Mouse (Mus musculus): ENCODE measurements at regions not wholly inside any gene's neighbourhood (a gene's known extent, or its start where the extent isn't known, plus 50 kb on each side); places are given as distances from the start of the nearest gene placed in this dataset.
"Not testable (repeated sequence)": the region's sequence is repeated elsewhere in the genome, so short reads cannot be mapped to it uniquely, and the experiment has no call there.

DNA sequence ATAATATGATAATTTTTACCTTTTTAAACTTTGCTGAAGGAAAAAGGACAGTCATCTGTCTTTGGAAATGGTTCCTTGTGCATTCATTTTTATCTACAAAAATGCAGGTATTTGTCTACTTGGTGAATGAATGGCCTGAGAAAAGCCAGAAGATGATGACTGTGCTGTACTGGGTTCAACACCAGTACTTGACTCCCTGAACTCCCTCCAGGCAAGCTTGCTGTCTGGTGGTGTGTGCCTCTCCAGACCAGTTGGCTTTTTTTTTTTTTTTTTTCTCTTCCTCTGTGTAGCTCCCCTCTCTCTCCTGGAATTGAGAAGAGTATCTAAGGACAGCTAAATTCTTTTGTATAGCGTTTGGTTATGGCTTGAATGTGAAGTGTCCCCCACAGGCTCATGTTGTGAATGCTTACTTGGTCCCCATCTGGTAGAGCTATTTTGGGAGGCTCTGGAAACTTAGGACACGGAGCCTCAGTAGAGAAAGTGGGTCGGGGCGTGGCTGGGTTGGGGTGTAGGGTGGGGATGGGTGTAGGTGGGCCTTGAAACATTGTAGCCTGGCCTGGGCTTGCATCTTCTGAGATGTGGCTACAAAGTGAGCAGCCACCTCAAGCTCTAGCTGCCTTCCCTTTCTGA lies 432.3 kb upstream of the Auts2 start:
- Histone ChIP-seq H3K9ac (no peak overlapping the region), H3K27me3 (replicated peaks) (no peaks in the 10 kb centered on the region), H3K36me3 (replicated peaks) (no peaks in the 10 kb centered on the region), H3K4me3 (no peak overlapping the region), H3K4me2 (no peak overlapping the region), H3K27ac (0 out of 2 replicates have a peak overlapping the region, but pooled peaks have one; percentile 1), H3K9me3 (no peaks in the 10 kb centered on the region), H3K4me1 (peaks cover 3% of the 10 kb centered on the region)
- no peak for ATAC-seq (replicated peaks)
- 63% methylated on average over 4 of the region's 4 CpGs for WGBS

DNA sequence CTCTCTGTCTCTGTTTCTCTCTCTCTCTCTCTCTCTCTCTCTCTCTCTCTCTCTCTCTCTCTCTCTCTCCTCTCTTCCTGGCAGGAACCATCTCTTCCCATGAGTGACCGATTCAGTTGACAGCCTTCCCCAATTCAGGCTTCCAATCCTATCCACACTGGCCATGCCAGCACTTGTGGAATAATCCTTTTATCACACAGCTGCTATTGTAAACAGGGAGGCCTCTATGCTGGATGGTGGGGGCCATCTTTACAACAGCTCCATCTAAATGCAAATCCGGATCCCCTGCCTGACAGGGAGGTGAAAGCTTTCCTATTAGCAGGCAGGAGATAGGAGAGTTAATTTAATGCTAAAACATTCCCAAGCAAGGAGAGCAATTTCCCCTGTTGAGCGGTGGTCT lies 431.7 kb upstream of the Auts2 start:
- peaks cover 3% of the 10 kb centered on the region for H3K4me1 ChIP-seq
- peak; percentile 78 for ATAC-seq (replicated peaks)
- no peaks in the 10 kb centered on the region for H3K36me3 ChIP-seq (replicated peaks)
- H3K4me3 ChIP-seq: no peak overlapping the region
- H3K27me3 ChIP-seq (replicated peaks): no peaks in the 10 kb centered on the region
- H3K27ac ChIP-seq: no peak overlapping the region
- 10% methylated on average over 3 of the region's 3 CpGs for WGBS
- H3K9ac ChIP-seq: no peak overlapping the region
- no peak overlapping the region for H3K4me2 ChIP-seq
- no peaks in the 10 kb centered on the region for H3K9me3 ChIP-seq

DNA sequence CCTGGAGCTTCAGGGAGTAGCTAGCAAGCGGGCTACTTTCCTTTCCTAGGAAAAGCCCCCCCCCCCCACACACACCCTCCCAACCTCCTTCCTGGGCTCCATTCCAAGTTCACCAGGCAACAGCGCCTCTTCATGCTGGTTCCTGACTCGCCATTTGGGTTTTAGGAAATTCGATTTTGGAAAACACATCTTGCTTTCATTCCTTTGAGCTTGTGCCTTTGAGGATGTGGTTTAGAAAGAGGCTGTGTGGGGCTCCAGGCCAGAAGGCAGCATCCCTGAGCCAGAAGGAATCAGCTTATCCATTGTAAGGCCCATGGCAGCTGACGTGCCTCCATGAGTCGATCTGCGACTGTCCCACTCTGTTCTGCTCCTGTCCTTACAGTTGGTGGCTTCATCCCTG lies 427.9 kb upstream of the Auts2 start:
- peaks cover 3% of the 10 kb centered on the region for H3K4me1 ChIP-seq
- ATAC-seq (replicated peaks): no peak
- no peaks in the 10 kb centered on the region for H3K36me3 ChIP-seq (replicated peaks)
- WGBS: 61% methylated on average over 7 of the region's 7 CpGs
- H3K9me3 ChIP-seq: no peaks in the 10 kb centered on the region
- no peaks in the 10 kb centered on the region for H3K27me3 ChIP-seq (replicated peaks)
- H3K9ac ChIP-seq: no peak overlapping the region
- no peak overlapping the region for H3K27ac ChIP-seq
- no peak overlapping the region for H3K4me2 ChIP-seq
- no peak overlapping the region for H3K4me3 ChIP-seq

DNA sequence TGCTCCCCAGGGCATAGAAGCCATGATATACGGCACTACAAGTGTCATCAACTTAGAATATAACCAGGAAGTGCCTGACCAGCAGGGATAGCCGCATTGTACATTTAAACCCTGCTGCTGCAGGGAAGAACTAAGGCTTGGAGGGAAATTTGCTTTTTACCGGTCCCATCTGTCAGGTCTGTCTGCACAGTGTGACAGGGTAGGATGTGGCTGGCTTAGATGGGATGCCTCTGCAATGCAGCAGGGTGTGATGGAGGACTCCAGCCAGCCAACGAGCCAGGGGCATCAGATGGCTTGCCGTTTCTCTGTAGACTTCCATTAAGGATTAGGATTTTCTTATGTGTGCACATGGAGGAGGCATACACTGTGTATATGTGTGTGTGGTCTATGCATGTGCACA lies 426.2 kb upstream of the Auts2 start:
- Histone ChIP-seq H3K36me3 (replicated peaks) (no peaks in the 10 kb centered on the region), H3K4me1 (no peaks in the 10 kb centered on the region; the same call in 1 of the 2 replicates), H3K4me2 (no peak overlapping the region), H3K4me3 (no peak overlapping the region), H3K9me3 (no peaks in the 10 kb centered on the region), H3K27ac (no peak overlapping the region), H3K9ac (no peak overlapping the region), H3K27me3 (replicated peaks) (peaks cover 3% of the 10 kb centered on the region; the same call in 1 of the 2 replicates)
- ATAC-seq (replicated peaks): no peak
- 66% methylated on average over 5 of the region's 5 CpGs for WGBS

DNA sequence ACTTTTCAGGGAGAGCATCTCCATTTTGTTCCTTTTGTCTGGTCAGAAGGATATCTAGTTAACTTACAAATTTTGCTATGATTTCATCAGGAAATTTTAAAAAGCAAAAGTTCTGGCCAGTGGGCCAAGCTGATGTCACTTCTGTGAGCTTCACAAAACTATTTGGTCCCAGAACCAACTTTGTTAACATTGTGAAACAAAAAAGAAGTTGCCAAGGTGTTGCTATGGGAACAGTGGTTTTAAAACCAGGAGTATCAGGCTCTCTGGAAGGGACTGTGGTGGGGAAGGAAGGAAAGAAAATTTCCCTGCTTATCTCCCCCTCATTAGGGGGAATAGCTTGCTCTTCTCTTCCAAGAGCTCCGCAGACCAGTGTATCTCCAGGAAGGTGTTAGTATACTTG lies 416.8 kb upstream of the Auts2 start:
- Histone ChIP-seq H3K4me2 (no peak overlapping the region), H3K9me3 (no peaks in the 10 kb centered on the region), H3K36me3 (replicated peaks) (no peaks in the 10 kb centered on the region), H3K4me1 (no peaks in the 10 kb centered on the region), H3K4me3 (no peak overlapping the region), H3K27ac (no peak overlapping the region), H3K9ac (no peak overlapping the region), H3K27me3 (replicated peaks) (no peaks in the 10 kb centered on the region)
- WGBS: 69% methylated on average over 1 of the region's 1 CpGs
- no peak for ATAC-seq (replicated peaks)

DNA sequence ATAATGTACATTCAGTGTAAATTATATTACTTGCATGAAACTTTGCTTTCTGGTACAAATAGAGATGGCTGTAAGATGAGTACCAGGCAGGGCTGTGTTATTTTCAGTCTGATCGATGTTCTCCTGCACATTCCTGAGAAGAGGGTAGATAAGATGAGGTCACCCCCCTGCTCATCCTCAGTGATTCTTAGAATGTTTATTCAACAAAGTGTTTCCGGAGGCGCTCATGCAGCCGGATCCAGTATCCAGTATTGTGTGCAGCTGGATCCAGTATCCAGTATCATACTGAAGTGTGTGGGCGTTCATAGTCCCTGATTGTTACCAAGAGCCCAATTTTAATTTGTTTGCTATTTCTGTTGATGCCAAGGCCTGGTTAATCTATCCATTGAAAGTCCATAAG lies 413.0 kb upstream of the Auts2 start:
- WGBS: 63% methylated on average over 5 of the region's 5 CpGs
- ATAC-seq (replicated peaks): no peak
- Histone ChIP-seq H3K9ac (no peak overlapping the region), H3K4me1 (no peaks in the 10 kb centered on the region), H3K27ac (no peak overlapping the region), H3K4me3 (no peak overlapping the region), H3K9me3 (no peaks in the 10 kb centered on the region), H3K4me2 (no peak overlapping the region), H3K36me3 (replicated peaks) (no peaks in the 10 kb centered on the region), H3K27me3 (replicated peaks) (no peaks in the 10 kb centered on the region)

DNA sequence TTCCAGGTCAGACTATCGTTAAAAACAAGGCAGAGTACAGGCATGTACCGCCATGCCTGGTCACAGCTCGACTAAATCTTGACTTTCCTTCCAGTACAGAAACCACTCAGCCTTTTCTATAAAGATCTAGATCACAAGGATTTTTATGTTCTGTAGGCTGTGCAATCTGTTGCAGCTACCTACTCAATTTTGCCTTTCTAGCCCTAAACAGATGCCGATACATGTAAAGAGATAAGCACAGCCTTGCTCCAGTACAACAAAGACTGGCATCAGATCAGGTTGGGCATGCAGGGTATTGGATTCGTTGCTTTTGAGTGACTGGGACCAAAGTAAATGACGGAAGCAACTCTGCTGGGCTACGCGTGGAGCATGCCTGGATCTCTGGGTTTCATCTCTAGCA lies 411.9 kb upstream of the Auts2 start:
- no peak overlapping the region for H3K4me2 ChIP-seq
- no peaks in the 10 kb centered on the region for H3K27me3 ChIP-seq (replicated peaks)
- no peak for ATAC-seq (replicated peaks)
- H3K9me3 ChIP-seq: no peaks in the 10 kb centered on the region
- H3K27ac ChIP-seq: no peak overlapping the region
- WGBS: 89% methylated on average over 8 of the region's 8 CpGs
- no peaks in the 10 kb centered on the region for H3K36me3 ChIP-seq (replicated peaks)
- no peak overlapping the region for H3K9ac ChIP-seq
- no peak overlapping the region for H3K4me3 ChIP-seq
- no peaks in the 10 kb centered on the region for H3K4me1 ChIP-seq

DNA sequence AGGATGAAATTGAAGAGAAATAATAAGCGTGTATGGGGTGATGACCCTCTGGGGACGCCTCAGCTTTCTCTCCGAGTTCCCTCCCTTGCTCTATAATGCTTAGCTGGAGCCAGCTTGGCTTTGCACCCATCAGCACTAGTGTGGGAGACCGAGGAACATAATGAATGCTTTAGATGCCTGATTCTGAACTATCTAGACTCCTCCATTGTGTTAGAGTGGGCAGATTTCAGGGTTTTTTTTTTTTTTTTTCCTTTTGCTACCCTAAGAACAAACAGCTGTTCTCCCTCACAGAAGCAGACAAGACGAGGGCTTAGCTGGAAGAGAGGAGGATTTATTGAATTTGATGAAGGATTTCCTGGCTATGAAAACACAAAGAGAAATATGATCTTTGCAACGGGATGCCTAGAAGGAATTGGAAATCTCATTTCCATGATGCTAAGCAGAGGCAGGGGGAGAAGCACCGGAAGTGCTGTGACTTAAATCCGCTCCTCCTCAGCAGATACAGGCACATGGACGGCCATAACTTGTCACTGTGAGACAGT lies 390.4 kb upstream of the Auts2 start:
- Histone ChIP-seq H3K4me3 (no peak overlapping the region), H3K36me3 (replicated peaks) (no peaks in the 10 kb centered on the region), H3K4me2 (no peak overlapping the region), H3K27me3 (replicated peaks) (no peaks in the 10 kb centered on the region), H3K9ac (no peak overlapping the region), H3K27ac (no peak overlapping the region), H3K4me1 (no peaks in the 10 kb centered on the region), H3K9me3 (no peaks in the 10 kb centered on the region)
- WGBS: 65% methylated on average over 9 of the region's 9 CpGs
- ATAC-seq (replicated peaks): no peak

DNA sequence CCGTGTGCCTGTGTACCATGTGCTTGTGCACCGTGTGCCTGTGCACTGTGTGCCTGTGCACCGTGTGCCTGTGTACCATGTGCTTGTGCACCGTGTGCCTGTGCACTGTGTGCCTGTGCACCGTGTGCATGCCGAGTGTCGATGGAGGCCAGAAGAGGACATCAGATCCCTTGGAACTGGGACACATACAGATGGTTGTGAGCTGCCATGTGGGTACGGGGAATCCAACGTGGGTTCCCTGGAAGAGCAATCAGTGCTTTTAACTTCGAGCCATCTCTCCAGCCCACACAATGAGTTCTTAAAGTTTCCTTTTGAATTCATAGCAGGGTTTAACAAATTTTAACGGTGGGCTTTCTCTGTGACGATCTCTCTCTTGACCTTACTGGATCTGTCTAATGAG lies 386.8 kb upstream of the Auts2 start:
- not testable (repeated sequence) for H3K36me3 ChIP-seq (replicated peaks); H3K9ac ChIP-seq; H3K4me1 ChIP-seq; H3K4me3 ChIP-seq; H3K27ac ChIP-seq; H3K4me2 ChIP-seq; H3K27me3 ChIP-seq (replicated peaks); ATAC-seq (replicated peaks); H3K9me3 ChIP-seq
- 93% methylated on average over 12 of the region's 12 CpGs for WGBS

DNA sequence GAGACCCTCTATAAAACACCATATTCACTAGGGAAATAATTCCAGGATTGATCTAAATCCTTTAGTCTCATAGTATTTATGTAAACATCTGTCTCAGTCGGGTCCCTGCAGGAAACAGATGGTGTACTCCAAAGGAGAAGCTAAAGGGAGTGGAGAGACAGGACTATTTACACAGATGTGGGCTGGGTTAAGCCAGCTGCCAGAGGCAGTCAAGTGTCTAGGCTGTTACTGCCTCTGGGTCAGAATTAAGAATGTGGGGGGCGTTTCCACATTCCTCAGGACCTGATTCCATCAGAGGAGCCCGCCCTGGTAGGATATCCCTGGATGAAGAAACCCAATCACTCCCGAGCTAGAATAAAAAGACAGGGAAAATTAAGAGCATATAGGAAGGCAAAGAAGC lies 380.2 kb upstream of the Auts2 start:
- Histone ChIP-seq H3K9me3 (0 out of 2 replicates have a peak, but pooled peaks cover 3% of the 10 kb centered on the region), H3K36me3 (replicated peaks) (no peaks in the 10 kb centered on the region), H3K9ac (no peak overlapping the region), H3K27ac (no peak overlapping the region), H3K4me1 (no peaks in the 10 kb centered on the region), H3K4me3 (no peak overlapping the region), H3K4me2 (no peak overlapping the region), H3K27me3 (replicated peaks) (no peaks in the 10 kb centered on the region)
- no peak for ATAC-seq (replicated peaks)
- 29% methylated on average over 4 of the region's 4 CpGs for WGBS

DNA sequence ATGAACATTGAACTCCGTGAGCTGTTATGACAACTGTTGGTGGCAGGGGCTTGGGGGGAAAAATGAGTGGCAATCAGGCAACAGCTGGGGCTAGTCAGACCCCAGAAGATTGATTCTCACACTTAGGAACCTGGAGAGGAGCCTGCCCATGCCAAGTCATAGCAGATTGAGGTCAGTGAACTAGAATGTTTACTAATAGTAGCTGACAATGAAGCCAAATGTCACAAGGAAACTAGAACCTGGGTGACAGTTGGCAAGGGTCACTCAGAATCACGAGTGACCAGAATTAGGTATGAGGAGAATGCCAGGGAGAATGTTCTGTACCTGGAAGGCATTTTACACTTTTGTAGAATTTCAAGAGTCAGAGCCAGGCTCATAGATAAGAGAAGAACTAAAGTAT lies 365.9 kb upstream of the Auts2 start:
- H3K4me2 ChIP-seq: no peak overlapping the region
- H3K36me3 ChIP-seq (replicated peaks): no peaks in the 10 kb centered on the region
- H3K27ac ChIP-seq: no peak overlapping the region
- H3K9me3 ChIP-seq: no peaks in the 10 kb centered on the region
- no peak for ATAC-seq (replicated peaks)
- no peak overlapping the region for H3K9ac ChIP-seq
- no peak overlapping the region for H3K4me3 ChIP-seq
- 78% methylated on average over 2 of the region's 2 CpGs for WGBS
- no peaks in the 10 kb centered on the region for H3K27me3 ChIP-seq (replicated peaks)
- no peaks in the 10 kb centered on the region for H3K4me1 ChIP-seq

DNA sequence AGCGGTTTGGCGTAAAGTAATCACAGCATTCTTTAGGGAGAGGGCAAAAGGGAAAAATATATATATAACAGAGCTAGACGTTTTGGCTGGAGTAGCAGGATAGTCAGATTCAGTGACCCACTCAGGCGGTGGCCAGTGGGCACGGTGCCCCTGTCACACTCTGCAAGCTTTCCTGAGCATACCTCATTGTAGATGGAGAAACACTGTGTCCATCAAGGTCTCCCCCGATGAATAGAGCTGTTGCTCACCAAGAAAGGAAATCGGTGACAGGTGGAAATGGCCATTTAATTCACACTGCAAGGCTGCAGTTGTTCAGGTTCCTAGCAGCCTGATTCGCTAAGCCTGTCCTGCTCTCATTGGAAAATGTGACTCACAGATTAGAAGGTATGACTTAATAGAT lies 365.1 kb upstream of the Auts2 start:
- no peaks in the 10 kb centered on the region for H3K27me3 ChIP-seq (replicated peaks)
- no peak overlapping the region for H3K9ac ChIP-seq
- WGBS: 78% methylated on average over 8 of the region's 8 CpGs
- H3K27ac ChIP-seq: no peak overlapping the region
- no peaks in the 10 kb centered on the region for H3K36me3 ChIP-seq (replicated peaks)
- H3K4me2 ChIP-seq: no peak overlapping the region
- H3K4me3 ChIP-seq: no peak overlapping the region
- no peaks in the 10 kb centered on the region for H3K4me1 ChIP-seq
- no peaks in the 10 kb centered on the region for H3K9me3 ChIP-seq
- ATAC-seq (replicated peaks): no peak

DNA sequence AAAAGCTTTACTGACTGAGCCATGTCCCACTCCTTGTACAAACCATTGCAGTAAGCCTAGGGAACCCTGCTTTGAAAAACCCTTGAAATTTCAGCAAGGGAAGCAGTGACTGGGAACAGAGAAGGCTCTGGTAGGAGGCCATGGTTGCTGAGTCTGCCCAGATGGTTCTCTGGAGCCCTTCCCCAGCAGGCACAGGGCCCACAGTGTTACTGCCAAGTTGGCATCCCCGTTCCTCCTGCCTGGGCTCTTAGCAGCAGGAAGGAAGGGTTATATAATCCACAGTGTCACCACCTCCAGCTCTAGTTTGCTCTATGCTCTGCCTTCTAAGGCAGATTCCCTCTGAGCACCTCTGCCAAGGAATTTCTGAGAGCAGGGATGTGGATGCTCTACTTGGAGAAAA lies 349.4 kb upstream of the Auts2 start:
- H3K27me3 ChIP-seq (replicated peaks): no peaks in the 10 kb centered on the region
- no peak overlapping the region for H3K4me3 ChIP-seq
- H3K27ac ChIP-seq: no peak overlapping the region
- H3K9ac ChIP-seq: no peak overlapping the region
- H3K9me3 ChIP-seq: no peaks in the 10 kb centered on the region
- ATAC-seq (replicated peaks): no peak
- H3K4me1 ChIP-seq: peaks cover 5% of the 10 kb centered on the region; the same call in 1 of the 2 replicates
- WGBS: 92% methylated on average over 1 of the region's 1 CpGs
- H3K4me2 ChIP-seq: no peak overlapping the region
- H3K36me3 ChIP-seq (replicated peaks): no peaks in the 10 kb centered on the region

All from midbrain, embryonic 15.5 days (tissue).